Mouse (Mus musculus) right cerebral cortex, postnatal 36 days (tissue): ENCODE results near the gene Olfr494.

ENCODE experiments used
- DNase-seq, 2 experiments: peaks; one replicate each; pipeline ENCODE4 v3.0.0; 2022; ENCODE audit warnings: low spot score in 2 of 2, mixed read lengths in 1 of 2

Olfr494 gene

GRCm38 (mm10) chr7:108365035-108365434, at the start of gene Olfr494:
TSS of gene Olfr494 (plus strand) at chr7:108365335.
- no peak for DNase-seq

DNA sequence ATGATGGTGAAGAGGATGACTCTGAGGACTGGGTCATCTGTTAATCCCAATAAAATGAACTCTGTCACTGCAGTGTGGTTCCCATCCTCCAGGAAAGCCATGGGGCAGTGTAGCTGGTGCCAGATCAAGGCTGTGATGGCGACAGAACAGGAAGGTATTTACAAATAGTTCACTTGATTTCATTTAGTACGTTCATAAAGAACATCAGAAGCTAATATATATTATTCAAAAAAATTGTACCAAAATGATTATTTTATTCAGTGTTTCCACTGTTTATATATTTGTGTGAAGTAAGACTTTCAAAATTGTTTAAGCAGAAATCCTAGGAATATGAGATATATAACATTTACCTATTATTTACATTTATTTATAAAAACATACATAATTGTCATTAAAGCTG, 41.6 kb upstream of the Olfr494 start, which contains the start of gene Olfr492:
Gene Olfr492, minus strand, starts transcription at position 101 of the 400 bp plus-strand sequence.
- no peak for DNase-seq

- DNase-seq = no peak
These were observed 18.3 kb upstream of the Olfr494 start, which contains the start of gene Olfr493 for GRCm38 (mm10) chr7:108346879-108347278. TSS of gene Olfr493 (minus strand) at chr7:108346979.

DNA sequence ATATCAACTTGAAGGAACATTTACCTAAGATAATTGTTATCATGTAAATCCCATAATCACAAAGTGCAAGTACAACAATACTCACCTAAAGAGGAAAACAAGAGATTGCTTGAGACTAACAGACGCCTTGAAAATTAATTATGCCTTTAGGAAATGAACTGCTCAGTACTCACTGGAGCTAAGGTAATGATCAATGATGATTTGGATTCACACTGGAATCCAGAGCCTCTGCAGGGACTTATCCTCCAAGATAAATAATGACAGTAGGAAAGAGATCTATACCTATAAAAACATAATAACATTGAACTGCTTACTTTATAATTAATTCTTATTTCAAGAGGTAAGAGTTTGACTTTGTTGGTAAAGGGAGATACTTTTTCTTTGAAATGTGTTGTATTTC, 27.7 kb downstream of the Olfr494 start, which contains the start of gene Olfr495:
Gene Olfr495, plus strand, starts transcription at position 301 of the 400 bp plus-strand sequence.
- DNase-seq = no peak
